Mouse (Mus musculus): ENCODE results near the gene Ms4a5. TPM values are rescaled to one million over a fixed set of nuclear protein-coding genes. Genes with fewer than 3 reads are reported as not detected.
A peak's percentile ranks its signal among the peaks of the same experiment; 100 is the strongest.
"Not testable (repeated sequence)": the region's sequence is repeated elsewhere in the genome, so short reads cannot be mapped to it uniquely, and the experiment has no call there.

Gene Ms4a5
- not detected in 2 replicates for polyA plus RNA-seq (2015; fragmentation: Nextera tagmentation; extraction: Ambion mirVana)

GRCm38 (mm10) chr19:11283773-11284172, at the start of gene Ms4a5:
Gene Ms4a5, minus strand, starts transcription at chr19:11283873.
- WGBS = 93% methylated on average over 2 of the region's 2 CpGs
- no peaks in the 10 kb centered on the region for H3K4me1 ChIP-seq

GRCm38 (mm10) chr19:11321123-11321522, 37.5 kb upstream of the Ms4a5 start:
- H3K4me3 ChIP-seq = no peak overlapping the region
- no peak overlapping the region for H3K27ac ChIP-seq
- no peaks in the 10 kb centered on the region for H3K27me3 ChIP-seq
- H3K9me3 ChIP-seq = 0 out of 2 replicates have a peak, but pooled peaks cover 3% of the 10 kb centered on the region
- H3K4me1 ChIP-seq = no peaks in the 10 kb centered on the region
- H3K9ac ChIP-seq = no peak overlapping the region
- no peak overlapping the region for H3K4me2 ChIP-seq (replicated peaks)
- 75% methylated on average over 1 of the region's 1 CpGs for WGBS
- no peaks in the 10 kb centered on the region for H3K36me3 ChIP-seq
- no peak for ATAC-seq (ENCODE audit: low FRiP score, low read depth)

More at GRCm38 (mm10) chr19:11283773-11284172, at the start of gene Ms4a5:
- H3K36me3 ChIP-seq = no peaks in the 10 kb centered on the region
- no peaks in the 10 kb centered on the region for H3K27me3 ChIP-seq
- ATAC-seq (ENCODE audit: low FRiP score, low read depth) = no peak
- H3K4me2 ChIP-seq (replicated peaks) = no peak within 1 kb of the TSS
- no peaks in the 10 kb centered on the region for H3K9me3 ChIP-seq
- H3K9ac ChIP-seq = no peak within 1 kb of the TSS
- no peak within 1 kb of the TSS for H3K27ac ChIP-seq
- H3K4me3 ChIP-seq = no peak within 1 kb of the TSS

- 74% methylated on average over 4 of the region's 4 CpGs for WGBS
- H3K9ac ChIP-seq = no peak overlapping the region
- no peak for ATAC-seq (ENCODE audit: low FRiP score, low read depth)
- H3K9me3 ChIP-seq = 0 out of 2 replicates have a peak, but pooled peaks cover 3% of the 10 kb centered on the region
- no peak overlapping the region for H3K27ac ChIP-seq
- H3K4me2 ChIP-seq (replicated peaks) = no peak overlapping the region
- no peaks in the 10 kb centered on the region for H3K4me1 ChIP-seq
- no peak overlapping the region for H3K4me3 ChIP-seq
- no peaks in the 10 kb centered on the region for H3K27me3 ChIP-seq
- H3K36me3 ChIP-seq = no peaks in the 10 kb centered on the region
Observed at GRCm38 (mm10) chr19:11316786-11317185, 33.1 kb upstream of the Ms4a5 start.

GRCm38 (mm10) chr19:11314354-11314753, 30.7 kb upstream of the Ms4a5 start, which contains the start of gene Ms4a14:
Gene Ms4a14, minus strand, starts transcription at chr19:11314454.
- Histone ChIP-seq H3K4me2 (replicated peaks) (no peak within 1 kb of the TSS), H3K36me3 (no peaks in the 10 kb centered on the region), H3K9me3 (0 out of 2 replicates have a peak, but pooled peaks cover 3% of the 10 kb centered on the region), H3K4me3 (no peak within 1 kb of the TSS), H3K27ac (no peak within 1 kb of the TSS), H3K27me3 (no peaks in the 10 kb centered on the region), H3K4me1 (no peaks in the 10 kb centered on the region), H3K9ac (no peak within 1 kb of the TSS)
- no peak for ATAC-seq (ENCODE audit: low FRiP score, low read depth)
- WGBS = 70% methylated on average over 1 of the region's 1 CpGs

- no peak overlapping the region for H3K9ac ChIP-seq
- H3K9me3 ChIP-seq = no peaks in the 10 kb centered on the region
- no peak for ATAC-seq (ENCODE audit: low FRiP score, low read depth)
- no peaks in the 10 kb centered on the region for H3K27me3 ChIP-seq
- H3K4me1 ChIP-seq = no peaks in the 10 kb centered on the region
- no peaks in the 10 kb centered on the region for H3K36me3 ChIP-seq
- no peak overlapping the region for H3K4me2 ChIP-seq (replicated peaks)
- no peak overlapping the region for H3K27ac ChIP-seq
- no peak overlapping the region for H3K4me3 ChIP-seq
Observed at GRCm38 (mm10) chr19:11308888-11309287, 25.2 kb upstream of the Ms4a5 start.

- not testable (repeated sequence) for H3K27ac ChIP-seq; ATAC-seq (ENCODE audit: low FRiP score, low read depth); H3K4me3 ChIP-seq; H3K4me1 ChIP-seq; H3K9me3 ChIP-seq; H3K4me2 ChIP-seq (replicated peaks); H3K36me3 ChIP-seq; H3K9ac ChIP-seq; H3K27me3 ChIP-seq
- WGBS = 59% methylated on average over 4 of the region's 4 CpGs
Observed at GRCm38 (mm10) chr19:11299529-11299928, 15.9 kb upstream of the Ms4a5 start.

GRCm38 (mm10) chr19:11298939-11299338, 15.3 kb upstream of the Ms4a5 start:
- H3K4me1 ChIP-seq = no peaks in the 10 kb centered on the region
- ATAC-seq (ENCODE audit: low FRiP score, low read depth) = no peak
- no peak overlapping the region for H3K4me3 ChIP-seq
- H3K4me2 ChIP-seq (replicated peaks) = no peak overlapping the region
- no peaks in the 10 kb centered on the region for H3K9me3 ChIP-seq
- H3K27ac ChIP-seq = no peak overlapping the region
- no peaks in the 10 kb centered on the region for H3K36me3 ChIP-seq
- WGBS = 63% methylated on average over 2 of the region's 2 CpGs
- H3K27me3 ChIP-seq = no peaks in the 10 kb centered on the region
- no peak overlapping the region for H3K9ac ChIP-seq

GRCm38 (mm10) chr19:11293616-11294015, 9.9 kb upstream of the Ms4a5 start:
- not testable (repeated sequence) for H3K36me3 ChIP-seq; H3K4me1 ChIP-seq; ATAC-seq (ENCODE audit: low FRiP score, low read depth); H3K9ac ChIP-seq; H3K27me3 ChIP-seq; H3K9me3 ChIP-seq; H3K27ac ChIP-seq
- WGBS = 10% methylated on average over 3 of the region's 3 CpGs
- Histone ChIP-seq H3K4me2 (replicated peaks) (peak overlapping the region; percentile 65), H3K4me3 (peak overlapping the region; percentile 45)

GRCm38 (mm10) chr19:11292990-11293389, 9.3 kb upstream of the Ms4a5 start:
- WGBS = 12% methylated on average over 12 of the region's 12 CpGs
- Histone ChIP-seq H3K4me3 (peak overlapping the region; percentile 45), H3K4me1 (no peaks in the 10 kb centered on the region), H3K27ac (no peak overlapping the region; the same call in 1 of the 2 replicates), H3K4me2 (replicated peaks) (peak overlapping the region; percentile 65), H3K9me3 (no peaks in the 10 kb centered on the region), H3K9ac (peak overlapping the region; percentile 51), H3K36me3 (no peaks in the 10 kb centered on the region), H3K27me3 (no peaks in the 10 kb centered on the region)
- no peak for ATAC-seq (ENCODE audit: low FRiP score, low read depth)

GRCm38 (mm10) chr19:11280223-11280622, 3.5 kb downstream of the Ms4a5 start:
- H3K4me3 ChIP-seq = no peak overlapping the region
- no peaks in the 10 kb centered on the region for H3K36me3 ChIP-seq
- no peaks in the 10 kb centered on the region for H3K27me3 ChIP-seq
- no peaks in the 10 kb centered on the region for H3K4me1 ChIP-seq
- no peak overlapping the region for H3K9ac ChIP-seq
- ATAC-seq (ENCODE audit: low FRiP score, low read depth) = no peak
- H3K9me3 ChIP-seq = no peaks in the 10 kb centered on the region
- H3K4me2 ChIP-seq (replicated peaks) = no peak overlapping the region
- 82% methylated on average over 3 of the region's 3 CpGs for WGBS
- H3K27ac ChIP-seq = no peak overlapping the region

GRCm38 (mm10) chr19:11276431-11276830, 7.2 kb downstream of the Ms4a5 start:
- Histone ChIP-seq H3K4me1 (no peaks in the 10 kb centered on the region), H3K9me3 (no peaks in the 10 kb centered on the region), H3K4me3 (no peak overlapping the region), H3K27ac (no peak overlapping the region), H3K9ac (no peak overlapping the region), H3K27me3 (no peaks in the 10 kb centered on the region), H3K36me3 (no peaks in the 10 kb centered on the region), H3K4me2 (replicated peaks) (no peak overlapping the region)
- WGBS = 62% methylated on average over 5 of the region's 5 CpGs
- ATAC-seq (ENCODE audit: low FRiP score, low read depth) = no peak

- Histone ChIP-seq H3K27ac (no peak overlapping the region), H3K4me3 (no peak overlapping the region), H3K9me3 (no peaks in the 10 kb centered on the region), H3K4me1 (no peaks in the 10 kb centered on the region), H3K36me3 (no peaks in the 10 kb centered on the region), H3K4me2 (replicated peaks) (no peak overlapping the region), H3K9ac (no peak overlapping the region), H3K27me3 (no peaks in the 10 kb centered on the region)
- WGBS = 73% methylated on average over 4 of the region's 4 CpGs
- no peak for ATAC-seq (ENCODE audit: low FRiP score, low read depth)
Observed at GRCm38 (mm10) chr19:11266956-11267355, 16.7 kb downstream of the Ms4a5 start.

- Histone ChIP-seq H3K27ac (no peak within 1 kb of the TSS), H3K4me2 (replicated peaks) (no peak within 1 kb of the TSS), H3K9ac (no peak within 1 kb of the TSS), H3K9me3 (no peaks in the 10 kb centered on the region), H3K4me3 (no peak within 1 kb of the TSS), H3K27me3 (no peaks in the 10 kb centered on the region), H3K36me3 (no peaks in the 10 kb centered on the region), H3K4me1 (no peaks in the 10 kb centered on the region)
- WGBS = 86% methylated on average over 8 of the region's 8 CpGs
- no peak for ATAC-seq (ENCODE audit: low FRiP score, low read depth)
Observed at GRCm38 (mm10) chr19:11266052-11266845, 17.4 kb downstream of the Ms4a5 start, which contains the start of gene Ms4a1. Gene Ms4a1, minus strand, starts transcription at chr19:11266241.

Data from limb, embryonic 13.5 days (tissue).